Mouse (Mus musculus): ENCODE data around the gene Gm26602. TPM values are rescaled to one million over a fixed set of nuclear protein-coding genes. Genes with fewer than 3 reads are reported as not detected.
A peak's percentile ranks its signal among the peaks of the same experiment; 100 is the strongest.

The Gm26602 gene
- total RNA-seq (2021), result not detected
- long read RNA-seq, experiment 1, result 0 reads
- long read RNA-seq, experiment 2, result 0 reads

GRCm38 (mm10) chr10:79910556-79910955, at the start of gene Gm26602:
Gene Gm26602, plus strand, starts transcription at chr10:79910856.
- intact Hi-C loops (cut with DNase I), result no loop called here
- no peak for DNase-seq (ENCODE audit: low spot score in 2 of 2)

- intact Hi-C loops (cut with DNase I), result no loop called here
Observed at GRCm38 (mm10) chr10:79861230-79862048, 49.2 kb upstream of the Gm26602 start.

GRCm38 (mm10) chr10:79862049-79862788, 48.4 kb upstream of the Gm26602 start:
- intact Hi-C loops (cut with DNase I), result no loop called here
- DNase-seq (ENCODE audit: low spot score in 2 of 2), result no peak

More at GRCm38 (mm10) chr10:79861230-79862048, 49.2 kb upstream of the Gm26602 start:
- DNase-seq (ENCODE audit: low spot score in 2 of 2), result no peak

- intact Hi-C loops (cut with DNase I), result no loop called here
- no peak for DNase-seq (ENCODE audit: low spot score in 2 of 2)
Observed at GRCm38 (mm10) chr10:79862925-79863324, 47.7 kb upstream of the Gm26602 start.

- no peak for DNase-seq (ENCODE audit: low spot score in 2 of 2)
- intact Hi-C loops (cut with DNase I), result no loop called here
Observed at GRCm38 (mm10) chr10:79864351-79865188, 46.1 kb upstream of the Gm26602 start.

GRCm38 (mm10) chr10:79865189-79865601, 45.5 kb upstream of the Gm26602 start:
- DNase-seq (ENCODE audit: low spot score in 2 of 2), result no peak
- intact Hi-C loops (cut with DNase I), result no loop called here

GRCm38 (mm10) chr10:79865801-79866295, 44.8 kb upstream of the Gm26602 start:
- intact Hi-C loops (cut with DNase I), result no loop called here
- DNase-seq (ENCODE audit: low spot score in 2 of 2), result no peak

GRCm38 (mm10) chr10:79866601-79867000, 44.1 kb upstream of the Gm26602 start:
- no peak for DNase-seq (ENCODE audit: low spot score in 2 of 2)
- intact Hi-C loops (cut with DNase I), result no loop called here

- intact Hi-C loops (cut with DNase I), result no loop called here
- peak in 1 of 2 experiments; percentile 54 for DNase-seq (ENCODE audit: low spot score in 2 of 2)
Observed at GRCm38 (mm10) chr10:79871845-79872244, 38.8 kb upstream of the Gm26602 start.

GRCm38 (mm10) chr10:79872862-79873261, 37.8 kb upstream of the Gm26602 start:
- no peak for DNase-seq (ENCODE audit: low spot score in 2 of 2)
- intact Hi-C loops (cut with DNase I), result no loop called here

GRCm38 (mm10) chr10:79873313-79873712, 37.3 kb upstream of the Gm26602 start:
- DNase-seq (ENCODE audit: low spot score in 2 of 2), result no peak
- intact Hi-C loops (cut with DNase I), result no loop called here

- DNase-seq (ENCODE audit: low spot score in 2 of 2), result no peak
- intact Hi-C loops (cut with DNase I), result no loop called here
Observed at GRCm38 (mm10) chr10:79873715-79874289, 36.9 kb upstream of the Gm26602 start.

GRCm38 (mm10) chr10:79874290-79874862, 36.3 kb upstream of the Gm26602 start, which contains the start of the genes Prtn3 and Plppr3:
Gene Prtn3, plus strand, starts transcription at chr10:79874476.
Gene Plppr3, minus strand, starts transcription at chr10:79874634.
- DNase-seq (ENCODE audit: low spot score in 2 of 2), result peak; percentile 49 to 56
- intact Hi-C loops (cut with DNase I), result no loop called here

- no peak for DNase-seq (ENCODE audit: low spot score in 2 of 2)
- intact Hi-C loops (cut with DNase I), result no loop called here
Observed at GRCm38 (mm10) chr10:79877174-79877573, 33.5 kb upstream of the Gm26602 start.

GRCm38 (mm10) chr10:79877757-79878156, 32.9 kb upstream of the Gm26602 start:
- no peak for DNase-seq (ENCODE audit: low spot score in 2 of 2)
- intact Hi-C loops (cut with DNase I), result no loop called here

GRCm38 (mm10) chr10:79879527-79879926, 31.1 kb upstream of the Gm26602 start:
- intact Hi-C loops (cut with DNase I), result no loop called here
- DNase-seq (ENCODE audit: low spot score in 2 of 2), result no peak

- DNase-seq (ENCODE audit: low spot score in 2 of 2), result no peak
- intact Hi-C loops (cut with DNase I), result loop anchor here (5.0 kb wide), 1 partner anchor 48 kb away; no protein-coding TSS in a partner anchor
Observed at GRCm38 (mm10) chr10:79880721-79881120, 29.9 kb upstream of the Gm26602 start.

- DNase-seq (ENCODE audit: low spot score in 2 of 2), result no peak
- intact Hi-C loops (cut with DNase I), result loop anchor here (2.0 to 5.0 kb wide), 3 partner anchors 43 to 77 kb away; no protein-coding TSS in a partner anchor
Observed at GRCm38 (mm10) chr10:79881981-79882380, 28.7 kb upstream of the Gm26602 start.
